Comparison of ENCODE assay signal across 20 mouse cellular contexts in the genomic region with DNA sequence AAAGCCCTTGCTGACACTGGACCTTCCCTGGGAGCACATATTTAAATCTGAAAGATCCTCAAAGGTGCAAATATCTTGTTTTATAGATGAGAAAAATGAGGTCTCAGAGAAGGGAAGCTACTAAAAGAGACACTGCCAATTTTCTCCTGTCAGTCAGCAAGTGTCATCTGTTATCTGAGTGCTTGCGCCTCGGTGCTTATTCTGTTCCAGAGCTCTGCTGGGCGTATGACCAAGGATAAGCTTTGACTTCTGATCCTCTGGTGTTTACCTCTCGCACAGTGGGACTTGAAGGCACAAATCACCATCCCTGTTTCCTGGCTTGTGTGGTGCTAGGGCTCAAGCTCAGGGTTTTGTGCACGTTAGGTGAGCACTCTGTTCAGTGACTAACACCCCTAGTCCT.
"Had no signal": no experiment of that assay in that cellular context is flagged by ENCODE, and none has a peak within 500 bp of the region (broad histone marks: within the 10 kb centered on the region; RNA-seq: fewer than 3 reads in every experiment).

No protein-coding gene starts in this region.

- H3K9me3 ChIP-seq: kidney, embryonic 15.5 days; limb, embryonic 12.5 days; limb, embryonic 15.5 days; liver, embryonic 13.5 days; midbrain, embryonic 12.5 days; neural tube, embryonic 13.5 days; stomach, embryonic 15.5 days had no signal

- H3K27ac ChIP-seq: kidney, embryonic 15.5 days; limb, embryonic 12.5 days; limb, embryonic 15.5 days; liver, embryonic 13.5 days; stomach, embryonic 15.5 days had no signal

- H3K27me3 ChIP-seq: kidney, embryonic 15.5 days; limb, embryonic 12.5 days; limb, embryonic 15.5 days; liver, embryonic 13.5 days; midbrain, embryonic 12.5 days; neural tube, embryonic 13.5 days; stomach, embryonic 15.5 days had no signal

- H3K4me3 ChIP-seq: kidney, embryonic 15.5 days; limb, embryonic 12.5 days; limb, embryonic 15.5 days; liver, embryonic 13.5 days; midbrain, embryonic 12.5 days; myocyte; neural tube, embryonic 13.5 days; stomach, embryonic 15.5 days had no signal

- H3K4me1 ChIP-seq: liver, embryonic 13.5 days had no signal

- DNase-seq: kidney, adult 8-10 months; kidney, postnatal 10 days; kidney, postnatal 36 days; left cerebral cortex, postnatal 4 days; liver, embryonic 13.5 days; lung, adult 2 months; lung, postnatal 14 days; lung, postnatal 4 days; retina, postnatal 1 day; right cerebral cortex, postnatal 25 days; spleen, adult 18-20 months; thymus, postnatal 25 days had no signal

- H3K4me2 ChIP-seq: kidney, embryonic 15.5 days; limb, embryonic 12.5 days; limb, embryonic 15.5 days; liver, embryonic 13.5 days; midbrain, embryonic 12.5 days; neural tube, embryonic 13.5 days; stomach, embryonic 15.5 days had no signal

- H3K9ac ChIP-seq: kidney, embryonic 15.5 days; limb, embryonic 12.5 days; limb, embryonic 15.5 days; liver, embryonic 13.5 days; midbrain, embryonic 12.5 days; stomach, embryonic 15.5 days had no signal

- ATAC-seq: midbrain, embryonic 16.5 days had no signal
